Mouse (Mus musculus) myocyte (in vitro differentiated cells): ENCODE measurements around the gene Rnf43.

ENCODE experiments used
- CEBPB ChIP-seq: IDR thresholded peaks from 2 replicates; pipeline ENCODE4 v1.6.1; 2011; ENCODE audit warnings: mild to moderate bottlenecking, moderate library complexity; ENCODE audit not compliant: poor library complexity, insufficient read depth, severe bottlenecking
- E2F4 ChIP-seq: IDR thresholded peaks from one replicate; pipeline ENCODE4 v1.6.1; 2011; ENCODE audit warnings: mild to moderate bottlenecking, control low read depth, moderate library complexity; ENCODE audit not compliant: insufficient read depth
- MAX ChIP-seq: IDR thresholded peaks from one replicate; pipeline ENCODE4 v1.6.1; 2011; ENCODE audit warnings: low read depth, mild to moderate bottlenecking, control low read depth
- MYOD1 ChIP-seq, 3 experiments: IDR thresholded peaks; one replicate each; pipeline ENCODE4 v1.6.1; 2011; ENCODE audit warnings: control low read depth in 2 of 3, low read depth in 2 of 3, mild to moderate bottlenecking in 2 of 3, moderate library complexity in 1 of 3; ENCODE audit not compliant: insufficient read length in 2 of 3, control insufficient read depth in 1 of 3
- POLR2A ChIP-seq: IDR thresholded peaks from one replicate; pipeline ENCODE4 v1.6.1; 2011; ENCODE audit warnings: low read depth, mild to moderate bottlenecking, control low read depth, moderate library complexity; ENCODE audit not compliant: insufficient read length
- POLR2AphosphoS2 ChIP-seq: IDR thresholded peaks from one replicate; pipeline ENCODE4 v1.6.1; 2011; ENCODE audit warnings: low read depth, control low read depth; ENCODE audit not compliant: insufficient read length
- TCF12 ChIP-seq: IDR thresholded peaks from one replicate; pipeline ENCODE4 v1.6.1; 2011; ENCODE audit warnings: mild to moderate bottlenecking, control low read depth; ENCODE audit not compliant: poor library complexity, insufficient read depth, severe bottlenecking
- USF1 ChIP-seq: IDR thresholded peaks from one replicate; pipeline ENCODE4 v1.6.1; 2011; ENCODE audit warnings: low read depth, mild to moderate bottlenecking, control low read depth, moderate library complexity

- TF ChIP-seq CEBPB: no peak
- no peak for TF ChIP-seq TCF12
- TF ChIP-seq POLR2A: no peak
- no peak for TF ChIP-seq POLR2AphosphoS2
- TF ChIP-seq USF1: no peak
- no peak for TF ChIP-seq MYOD1 (IDR thresholded peaks at IDR 0.05; ENCODE audit: control insufficient read depth in 1 of 3, insufficient read length in 2 of 3, low read depth in 2 of 3)
- TF ChIP-seq E2F4: no peak
- no peak for TF ChIP-seq MAX
Observed at GRCm38 (mm10) chr11:87701877-87702620, 39.5 kb downstream of the Rnf43 start.
